Mouse (Mus musculus): Measurements from ENCODE around the gene Ddx6.
"Not testable (repeated sequence)": the region's sequence is repeated elsewhere in the genome, so short reads cannot be mapped to it uniquely, and the experiment has no call there.

Ddx6 gene

GRCm38 (mm10) chr9:44594901-44595536 is 9.7 kb upstream of the Ddx6 start:
- peak; percentile 36 to 58 for DNase-seq

GRCm38 (mm10) chr9:44595537-44595930 is 9.2 kb upstream of the Ddx6 start:
- DNase-seq = no peak

GRCm38 (mm10) chr9:44597742-44598141 is 7.0 kb upstream of the Ddx6 start:
- peak in 1 of 2 experiments; percentile 54 for DNase-seq

GRCm38 (mm10) chr9:44598899-44599495 is 5.7 kb upstream of the Ddx6 start:
- DNase-seq = peak; percentile 66 to 81

GRCm38 (mm10) chr9:44599616-44600015 is 5.1 kb upstream of the Ddx6 start:
- peak; percentile 38 to 69 for DNase-seq

- no peak for DNase-seq
Measured at GRCm38 (mm10) chr9:44600801-44601200, 3.9 kb upstream of the Ddx6 start.

- no peak for DNase-seq
Measured at GRCm38 (mm10) chr9:44602766-44603165, 1.9 kb upstream of the Ddx6 start.

- peak; percentile 54 to 74 for DNase-seq
Measured at GRCm38 (mm10) chr9:44603454-44604289, 1.0 kb upstream of the Ddx6 start.

GRCm38 (mm10) chr9:44604290-44604778 is 358 bp upstream of the Ddx6 start:
- DNase-seq = peak; percentile 77 to 91

- no peak for DNase-seq
Measured at GRCm38 (mm10) chr9:44605616-44606165, 999 bp downstream of the Ddx6 start.

- DNase-seq = no peak
Measured at GRCm38 (mm10) chr9:44606646-44607045, 2.0 kb downstream of the Ddx6 start.

- no peak for DNase-seq
Measured at GRCm38 (mm10) chr9:44607306-44607705, 2.6 kb downstream of the Ddx6 start.

- peak in 1 of 2 experiments; percentile 29 for DNase-seq
Measured at GRCm38 (mm10) chr9:44610371-44610770, 5.7 kb downstream of the Ddx6 start.

GRCm38 (mm10) chr9:44613081-44613480 is 8.4 kb downstream of the Ddx6 start:
- not testable (repeated sequence) for DNase-seq

GRCm38 (mm10) chr9:44621114-44621513 is 16.4 kb downstream of the Ddx6 start:
- no peak for DNase-seq

- no peak for DNase-seq
Measured at GRCm38 (mm10) chr9:44624390-44624789, 19.7 kb downstream of the Ddx6 start.

- no peak for DNase-seq
Measured at GRCm38 (mm10) chr9:44626268-44626667, 21.6 kb downstream of the Ddx6 start.

- peak; percentile 60 to 65 for DNase-seq
Measured at GRCm38 (mm10) chr9:44637551-44638169, 33.0 kb downstream of the Ddx6 start.

GRCm38 (mm10) chr9:44638726-44639125 is 34.0 kb downstream of the Ddx6 start:
- peak; percentile 42 to 77 for DNase-seq

- DNase-seq = peak; percentile 25 to 53
Measured at GRCm38 (mm10) chr9:44640028-44640427, 35.3 kb downstream of the Ddx6 start.

- DNase-seq = no peak
Measured at GRCm38 (mm10) chr9:44640646-44641357, 36.1 kb downstream of the Ddx6 start.

- no peak for DNase-seq
Measured at GRCm38 (mm10) chr9:44641616-44642015, 36.9 kb downstream of the Ddx6 start.

Data from kidney, postnatal 25 days (tissue).